Mouse (Mus musculus): Measurements from ENCODE around the gene Nudt7.

The Nudt7 gene

DNA sequence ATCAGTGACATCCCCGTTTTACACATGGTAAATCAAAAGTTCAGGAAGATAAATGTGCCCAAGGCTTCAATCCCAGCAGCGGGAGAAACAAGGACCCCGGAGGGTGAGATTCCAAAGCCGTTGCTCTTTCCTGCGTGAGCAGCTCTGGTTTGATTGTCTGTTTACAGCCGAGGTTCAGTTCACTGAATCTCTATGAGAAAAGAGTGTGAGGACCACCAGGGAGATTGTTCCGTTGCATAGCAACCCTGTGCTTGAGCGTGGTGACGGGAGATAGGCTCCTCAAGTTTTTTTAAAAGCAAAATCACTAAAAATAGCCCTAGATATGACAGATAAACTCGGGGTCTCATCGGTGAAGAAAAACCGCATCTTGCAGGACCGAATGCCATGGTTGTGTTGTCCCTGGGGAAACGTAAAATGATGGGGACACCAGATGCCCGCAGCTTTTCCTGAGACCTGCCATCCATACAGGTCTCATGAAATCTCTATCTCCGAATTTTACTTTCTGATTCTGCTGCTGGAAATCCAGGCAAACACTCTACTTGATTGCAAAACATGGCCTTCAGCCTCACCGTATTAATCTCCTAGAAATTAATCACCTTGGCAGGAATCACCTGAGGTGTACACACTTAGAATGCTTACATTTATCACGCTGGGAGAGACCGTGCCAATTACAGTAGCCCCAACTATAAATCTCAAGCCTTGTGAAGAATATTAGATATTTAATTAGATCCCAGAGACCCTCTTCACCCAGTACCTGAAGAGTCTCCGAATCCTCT lies 23.8 kb upstream of the Nudt7 start:
- Histone ChIP-seq H3K4me3 (replicated peaks; ENCODE audit: low read length) (no peak overlapping the region), H3K9me3 (ENCODE audit: low read length) (no peaks in the 10 kb centered on the region), H3K4me1 (replicated peaks; ENCODE audit: low read depth, low read length) (no peaks in the 10 kb centered on the region), H3K27me3 (ENCODE audit: insufficient read depth, low read length) (peaks cover 25% of the 10 kb centered on the region), H3K36me3 (ENCODE audit: insufficient read depth, low read length) (no peaks in the 10 kb centered on the region)
- no peak for TF ChIP-seq POU5F1 (IDR thresholded peaks at IDR 0.05; ENCODE audit: borderline replicate concordance, low read length)
- TF ChIP-seq NANOG (IDR thresholded peaks at IDR 0.05; ENCODE audit: borderline replicate concordance, low read length) = no peak
- no peak for TF ChIP-seq CTCF (conservative IDR thresholded peaks at IDR 0.05; ENCODE audit: low read length)

- H3K27me3 ChIP-seq (ENCODE audit: insufficient read depth, low read length) = peaks cover 26% of the 10 kb centered on the region
- TF ChIP-seq NANOG (IDR thresholded peaks at IDR 0.05; ENCODE audit: borderline replicate concordance, low read length) = no peak
- TF ChIP-seq CTCF (conservative IDR thresholded peaks at IDR 0.05; ENCODE audit: low read length) = no peak
- no peak for TF ChIP-seq POU5F1 (IDR thresholded peaks at IDR 0.05; ENCODE audit: borderline replicate concordance, low read length)
- H3K4me1 ChIP-seq (replicated peaks; ENCODE audit: low read depth, low read length) = peaks cover 25% of the 10 kb centered on the region
These were observed 18.3 kb upstream of the Nudt7 start for GRCm38 (mm10) chr8:114115076-114115475.

DNA sequence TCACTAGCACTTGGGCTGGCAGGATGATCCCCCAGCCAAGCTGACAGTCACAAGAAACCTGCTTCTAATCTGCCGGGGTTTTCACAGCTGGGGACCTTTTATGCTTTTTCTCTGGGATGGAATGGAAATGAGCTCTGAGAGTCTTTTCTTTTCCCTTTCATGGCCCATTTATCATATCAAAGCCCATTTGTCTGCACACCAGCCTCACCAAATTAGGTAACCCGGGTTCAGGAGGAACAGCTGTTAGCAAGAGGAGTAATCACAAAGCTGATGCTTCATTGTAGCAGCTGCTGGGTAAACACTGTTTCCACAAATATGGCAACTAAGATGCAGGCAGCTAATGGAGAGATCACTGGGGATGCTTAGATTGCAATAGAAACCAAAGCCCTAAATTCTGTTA lies 17.3 kb upstream of the Nudt7 start:
- no peak overlapping the region for H3K4me3 ChIP-seq (replicated peaks; ENCODE audit: low read length)
- H3K9me3 ChIP-seq (ENCODE audit: low read length) = peaks cover 24% of the 10 kb centered on the region
- peaks cover 25% of the 10 kb centered on the region for H3K4me1 ChIP-seq (replicated peaks; ENCODE audit: low read depth, low read length)
- peaks cover 22% of the 10 kb centered on the region for H3K27me3 ChIP-seq (ENCODE audit: insufficient read depth, low read length)
- no peaks in the 10 kb centered on the region for H3K36me3 ChIP-seq (ENCODE audit: insufficient read depth, low read length)
- peak; percentile 94 for TF ChIP-seq NANOG (IDR thresholded peaks at IDR 0.05; ENCODE audit: borderline replicate concordance, low read length)
- no peak for TF ChIP-seq CTCF (conservative IDR thresholded peaks at IDR 0.05; ENCODE audit: low read length)
- peak; percentile 51; the same call in 1 of the 2 replicates for TF ChIP-seq POU5F1 (IDR thresholded peaks at IDR 0.05; ENCODE audit: borderline replicate concordance, low read length)

More at GRCm38 (mm10) chr8:114115076-114115475, 18.3 kb upstream of the Nudt7 start:
- Histone ChIP-seq H3K4me3 (replicated peaks; ENCODE audit: low read length) (no peak overlapping the region), H3K9me3 (ENCODE audit: low read length) (peaks cover 23% of the 10 kb centered on the region), H3K36me3 (ENCODE audit: insufficient read depth, low read length) (no peaks in the 10 kb centered on the region)

DNA sequence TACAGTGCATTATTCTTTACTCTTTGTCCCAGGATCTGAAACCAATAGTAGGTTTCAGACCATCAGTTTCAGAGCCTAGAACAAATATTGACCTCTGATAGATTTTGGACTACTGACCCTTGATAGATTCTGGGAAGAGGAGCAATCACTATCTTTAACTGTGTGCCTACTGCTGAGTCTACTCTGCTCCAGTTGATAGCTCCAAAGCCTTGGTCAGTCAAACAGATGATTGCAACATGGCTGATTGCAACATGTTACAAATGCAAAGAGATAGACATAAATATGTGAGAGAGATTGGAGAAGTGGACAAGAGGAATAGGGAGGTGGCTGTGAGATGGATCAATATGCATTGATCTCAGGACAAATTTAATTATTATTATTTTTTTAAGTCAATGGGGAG lies 15.9 kb upstream of the Nudt7 start:
- Histone ChIP-seq H3K4me3 (replicated peaks; ENCODE audit: low read length) (no peak overlapping the region), H3K9me3 (ENCODE audit: low read length) (peaks cover 24% of the 10 kb centered on the region), H3K4me1 (replicated peaks; ENCODE audit: low read depth, low read length) (peaks cover 25% of the 10 kb centered on the region), H3K36me3 (ENCODE audit: insufficient read depth, low read length) (no peaks in the 10 kb centered on the region), H3K27me3 (ENCODE audit: insufficient read depth, low read length) (peaks cover 15% of the 10 kb centered on the region)
- no peak for TF ChIP-seq CTCF (conservative IDR thresholded peaks at IDR 0.05; ENCODE audit: low read length)
- TF ChIP-seq POU5F1 (IDR thresholded peaks at IDR 0.05; ENCODE audit: borderline replicate concordance, low read length) = no peak
- no peak for TF ChIP-seq NANOG (IDR thresholded peaks at IDR 0.05; ENCODE audit: borderline replicate concordance, low read length)

GRCm38 (mm10) chr8:114121781-114122180 lies 11.6 kb upstream of the Nudt7 start:
- peaks cover 24% of the 10 kb centered on the region for H3K9me3 ChIP-seq (ENCODE audit: low read length)
- H3K27me3 ChIP-seq (ENCODE audit: insufficient read depth, low read length) = peaks cover 18% of the 10 kb centered on the region
- H3K36me3 ChIP-seq (ENCODE audit: insufficient read depth, low read length) = no peaks in the 10 kb centered on the region
- H3K4me3 ChIP-seq (replicated peaks; ENCODE audit: low read length) = no peak overlapping the region
- peaks cover 4% of the 10 kb centered on the region; the same call in 1 of the 2 replicates for H3K4me1 ChIP-seq (replicated peaks; ENCODE audit: low read depth, low read length)
- TF ChIP-seq POU5F1 (IDR thresholded peaks at IDR 0.05; ENCODE audit: borderline replicate concordance, low read length) (no peak), NANOG (IDR thresholded peaks at IDR 0.05; ENCODE audit: borderline replicate concordance, low read length) (no peak), CTCF (conservative IDR thresholded peaks at IDR 0.05; ENCODE audit: low read length) (no peak)

- no peaks in the 10 kb centered on the region for H3K36me3 ChIP-seq (ENCODE audit: insufficient read depth, low read length)
- TF ChIP-seq POU5F1 (IDR thresholded peaks at IDR 0.05; ENCODE audit: borderline replicate concordance, low read length) (no peak), NANOG (IDR thresholded peaks at IDR 0.05; ENCODE audit: borderline replicate concordance, low read length) (no peak), CTCF (conservative IDR thresholded peaks at IDR 0.05; ENCODE audit: low read length) (no peak)
- peaks cover 13% of the 10 kb centered on the region for H3K27me3 ChIP-seq (ENCODE audit: insufficient read depth, low read length)
- H3K9me3 ChIP-seq (ENCODE audit: low read length) = peaks cover 16% of the 10 kb centered on the region
- H3K4me1 ChIP-seq (replicated peaks; ENCODE audit: low read depth, low read length) = no peaks in the 10 kb centered on the region
- H3K4me3 ChIP-seq (replicated peaks; ENCODE audit: low read length) = no peak overlapping the region
These were observed 9.7 kb upstream of the Nudt7 start for GRCm38 (mm10) chr8:114123611-114124010.

DNA sequence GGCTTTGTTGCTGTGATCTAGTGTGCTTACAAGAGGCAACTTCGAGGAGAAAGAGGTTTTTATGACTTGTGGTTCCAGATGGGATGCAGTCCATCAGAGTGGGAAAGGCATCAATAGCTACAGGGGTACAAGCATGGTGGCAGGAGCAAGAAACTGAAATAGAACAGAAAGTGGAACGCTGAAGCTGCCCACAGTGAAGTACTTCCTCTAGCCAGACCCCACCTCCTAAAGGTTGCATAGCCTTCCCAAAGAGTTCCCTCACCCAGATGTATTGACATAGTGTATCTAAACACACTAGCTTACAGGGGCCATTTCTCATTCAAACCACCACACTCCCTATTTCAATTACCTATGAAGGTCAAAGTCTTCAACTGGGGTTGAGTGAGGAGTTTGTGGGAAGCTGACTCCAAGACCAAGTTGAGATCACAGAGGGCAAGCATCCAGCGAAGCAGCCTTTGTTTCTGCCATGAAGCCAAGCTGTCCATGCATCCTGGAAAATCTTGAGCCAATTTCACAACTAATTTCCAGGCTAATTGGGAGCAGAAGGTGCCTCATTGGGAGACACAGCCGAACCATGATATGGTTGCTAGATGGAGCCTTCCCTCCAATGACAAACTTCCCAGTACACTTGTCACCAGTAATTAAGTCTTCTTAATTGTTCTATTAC lies 9.1 kb upstream of the Nudt7 start:
- H3K36me3 ChIP-seq (ENCODE audit: insufficient read depth, low read length) = no peaks in the 10 kb centered on the region

DNA sequence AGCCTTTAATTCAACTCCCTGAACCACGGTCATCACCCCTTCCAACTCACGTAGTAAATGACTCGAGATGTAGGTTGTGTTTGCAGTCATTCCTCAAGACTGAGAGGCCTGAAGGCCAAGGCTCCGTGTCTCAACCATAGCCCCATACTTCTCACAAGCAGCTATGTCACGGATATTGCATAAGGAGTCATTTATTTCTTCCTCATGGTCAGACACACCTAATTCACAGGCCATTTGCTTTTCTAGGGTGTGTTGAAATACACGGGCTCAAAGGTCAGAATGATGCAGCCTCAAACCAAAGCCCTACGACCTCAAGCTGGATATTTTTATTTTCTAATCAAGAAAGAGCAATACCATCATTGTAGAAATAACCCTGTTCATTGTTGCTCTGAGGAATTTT lies 2.5 kb upstream of the Nudt7 start:
- TF ChIP-seq CTCF (conservative IDR thresholded peaks at IDR 0.05; ENCODE audit: low read length) = no peak
- no peak for TF ChIP-seq POU5F1 (IDR thresholded peaks at IDR 0.05; ENCODE audit: borderline replicate concordance, low read length)
- no peak for TF ChIP-seq NANOG (IDR thresholded peaks at IDR 0.05; ENCODE audit: borderline replicate concordance, low read length)
- H3K36me3 ChIP-seq (ENCODE audit: insufficient read depth, low read length) = no peaks in the 10 kb centered on the region
- no peak overlapping the region for H3K4me3 ChIP-seq (replicated peaks; ENCODE audit: low read length)
- peaks cover 16% of the 10 kb centered on the region for H3K4me1 ChIP-seq (replicated peaks; ENCODE audit: low read depth, low read length)
- peaks cover 12% of the 10 kb centered on the region for H3K27me3 ChIP-seq (ENCODE audit: insufficient read depth, low read length)
- no peaks in the 10 kb centered on the region for H3K9me3 ChIP-seq (ENCODE audit: low read length)

More for the DNA sequence above, 9.1 kb upstream of the Nudt7 start:
- Histone ChIP-seq H3K4me3 (replicated peaks; ENCODE audit: low read length) (no peak overlapping the region), H3K27me3 (ENCODE audit: insufficient read depth, low read length) (peaks cover 18% of the 10 kb centered on the region), H3K4me1 (replicated peaks; ENCODE audit: low read depth, low read length) (no peaks in the 10 kb centered on the region), H3K9me3 (ENCODE audit: low read length) (peaks cover 10% of the 10 kb centered on the region)
- TF ChIP-seq CTCF (conservative IDR thresholded peaks at IDR 0.05; ENCODE audit: low read length) = no peak
- TF ChIP-seq NANOG (IDR thresholded peaks at IDR 0.05; ENCODE audit: borderline replicate concordance, low read length) = no peak
- TF ChIP-seq POU5F1 (IDR thresholded peaks at IDR 0.05; ENCODE audit: borderline replicate concordance, low read length) = no peak
